Mouse (Mus musculus) small intestine, adult 2 months (tissue): ENCODE measurements around the gene Lcmt1.

Experiments used
- CTCF ChIP-seq: fragments of 200-500 bp; IDR thresholded peaks from 2 replicates; pipeline ENCODE4 v1.5.1; 2012; ENCODE audit warnings: low read depth, mild to moderate bottlenecking, control low read depth, inconsistent platforms, low read length, moderate library complexity, mixed read lengths; ENCODE audit not compliant: insufficient replicate concordance, insufficient read length; ENCODE audit errors: extremely low read depth
- POLR2A ChIP-seq: fragments of 200-500 bp; IDR thresholded peaks from 2 replicates; pipeline ENCODE4 v1.6.1; 2012; ENCODE audit warnings: low read depth, mild to moderate bottlenecking, control low read depth, inconsistent platforms, low read length, moderate library complexity

- TF ChIP-seq POLR2A (no peak), CTCF (no peak)
These were observed 43.5 kb upstream of the Lcmt1 start for GRCm38 (mm10) chr7:123326062-123326461.
